Mouse (Mus musculus): ENCODE results near the gene Lrrc9.

DNA sequence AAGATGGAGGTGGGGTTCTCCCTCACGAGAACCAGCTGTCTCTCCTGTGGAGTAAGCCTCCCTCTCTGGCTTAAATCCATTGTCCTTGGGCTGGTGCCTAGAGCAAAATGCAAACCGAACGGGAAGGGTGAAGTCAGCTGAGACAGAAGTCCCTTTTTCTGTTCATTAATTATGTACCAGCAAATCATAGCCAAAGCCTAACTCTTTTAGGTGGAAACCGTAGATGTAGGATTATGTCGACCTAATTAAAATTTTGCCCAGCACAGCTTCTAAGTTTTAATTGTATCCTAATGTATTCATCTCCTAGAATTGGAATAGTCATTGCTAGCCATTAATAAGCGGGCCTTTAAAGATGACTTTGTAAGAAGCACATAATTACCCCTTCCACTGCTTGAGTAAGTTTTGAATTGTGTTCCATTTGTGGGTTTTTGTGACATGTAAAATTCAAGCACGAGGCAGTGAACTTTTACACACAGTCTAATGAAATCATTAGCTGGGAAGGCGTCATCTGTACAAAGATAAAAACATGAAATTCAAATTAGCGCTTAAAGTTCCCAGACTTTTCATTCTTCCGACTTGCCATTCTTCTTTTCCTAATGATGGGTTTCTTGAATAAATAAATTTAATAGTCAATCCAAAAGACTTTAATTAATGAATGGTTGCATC is 3.9 kb upstream of the Lrrc9 start:
- TF ChIP-seq CTCF (IDR thresholded peaks at IDR 0.05; ENCODE audit: low read depth): no peak
- TF ChIP-seq EP300 (IDR thresholded peaks at IDR 0.05; ENCODE audit: low read depth): no peak
